Mouse (Mus musculus) brain, embryonic 14.5 days (tissue): ENCODE data around the gene Foxp4.

Source experiments
- CTCF ChIP-seq: fragments of 200-500 bp; IDR thresholded peaks from 2 replicates; pipeline ENCODE4 v1.5.1; 2012; ENCODE audit warnings: inconsistent platforms, mild to moderate bottlenecking, moderate library complexity, borderline replicate concordance; ENCODE audit not compliant: insufficient read depth, insufficient read length; ENCODE audit errors: extremely low read depth
- POLR2A ChIP-seq: fragments of 200-500 bp; IDR thresholded peaks from 2 replicates; pipeline ENCODE4 v1.6.1; 2012; ENCODE audit warnings: mild to moderate bottlenecking, inconsistent platforms, borderline replicate concordance; ENCODE audit not compliant: poor library complexity, insufficient read depth, insufficient read length, severe bottlenecking; ENCODE audit errors: extremely low read depth

- TF ChIP-seq POLR2A: no peak
- TF ChIP-seq CTCF: no peak
Measured at GRCm38 (mm10) chr17:47888155-47888455, 36.3 kb downstream of the Foxp4 start.
